Mouse (Mus musculus) CH12.LX (cell line): Measurements from ENCODE around the gene Irs2. TPM values are rescaled to one million over a fixed set of nuclear protein-coding genes. Genes with fewer than 3 reads are reported as not detected.

Source experiments
- DNase-seq: peaks from one replicate; pipeline ENCODE4 v3.0.0-alpha.2; 2013; ENCODE audit errors: extremely low read depth
- H3K27ac ChIP-seq: 2 replicates; pipeline ENCODE4 v1.5.1; 2012; ENCODE audit warnings: low read depth, mild to moderate bottlenecking, control low read depth, moderate library complexity; ENCODE audit not compliant: insufficient read depth
- H3K27me3 ChIP-seq: replicated peaks from 2 replicates; pipeline ENCODE3; 2012; ENCODE audit warnings: inconsistent platforms
- H3K36me3 ChIP-seq, 2 experiments: replicated peaks in 1 of 2; 2 replicates each; pipeline versions ENCODE3 to v1.6.1; 2012; ENCODE audit warnings: inconsistent platforms in 1 of 2, low read length in 1 of 2, mild to moderate bottlenecking in 1 of 2, mixed read lengths in 1 of 2, moderate library complexity in 1 of 2; ENCODE audit not compliant: control insufficient read depth in 1 of 2, insufficient read depth in 1 of 2
- H3K4me1 ChIP-seq, 2 experiments: 2 replicates each; pipeline ENCODE4 v1.6.1; 2012; ENCODE audit warnings: inconsistent platforms in 1 of 2, moderate library complexity in 1 of 2; ENCODE audit not compliant: insufficient read depth in 2 of 2, control insufficient read depth in 1 of 2
- H3K4me2 ChIP-seq: 2 replicates; pipeline ENCODE4 v1.6.1; 2012; ENCODE audit warnings: low read depth, mild to moderate bottlenecking, control low read depth; ENCODE audit not compliant: poor library complexity, insufficient read depth, severe bottlenecking
- H3K4me3 ChIP-seq, 3 experiments: fragments of 150-350 bp in 1 of 3; sonication (generic) in 1 of 3; replicated peaks in 1 of 3; 2 replicates each; pipeline versions ENCODE3 to v1.5.1; 2011 to 2012; ENCODE audit warnings: low read depth in 2 of 3, low read length in 2 of 3, mild to moderate bottlenecking in 2 of 3, moderate library complexity in 2 of 3, control low read depth in 1 of 3, improper control_type of control experiment in 1 of 3, inconsistent platforms in 1 of 3, mixed read lengths in 1 of 3; ENCODE audit not compliant: poor library complexity in 1 of 3
- H3K79me2 ChIP-seq: replicated peaks from 2 replicates; pipeline ENCODE4 v1.6.1; 2012; ENCODE audit warnings: mild to moderate bottlenecking, moderate library complexity; ENCODE audit not compliant: control insufficient read depth, poor library complexity, insufficient read depth, severe bottlenecking; ENCODE audit errors: extremely low read depth
- H3K9ac ChIP-seq: 2 replicates; pipeline ENCODE4 v1.6.1; 2012; ENCODE audit warnings: low read depth, mild to moderate bottlenecking, control low read depth, moderate library complexity; ENCODE audit not compliant: insufficient read depth
- H3K9me3 ChIP-seq: replicated peaks from 2 replicates; pipeline ENCODE3; 2012; ENCODE audit warnings: low read length, inconsistent platforms, mixed read lengths
- BHLHE40 ChIP-seq: IDR thresholded peaks from 2 replicates; pipeline ENCODE4 v1.6.1; 2011; ENCODE audit warnings: mild to moderate bottlenecking, low read depth, low read length, improper control_type of control experiment
- CHD1 ChIP-seq: IDR thresholded peaks from 2 replicates; pipeline ENCODE4 v1.6.1; 2012; ENCODE audit warnings: low read depth, low read length, improper control_type of control experiment, inconsistent platforms
- CHD2 ChIP-seq: IDR thresholded peaks from 2 replicates; pipeline ENCODE4 v1.6.1; 2011; ENCODE audit warnings: low read length, improper control_type of control experiment
- CTCF ChIP-seq, 2 experiments: IDR thresholded peaks in 1 of 2; conservative IDR thresholded peaks in 1 of 2; 2 replicates each; pipeline ENCODE4 v1.5.1; 2011 to 2012; ENCODE audit warnings: low read depth in 2 of 2, low read length in 2 of 2, improper control_type of control experiment in 1 of 2, inconsistent platforms in 1 of 2, mild to moderate bottlenecking in 1 of 2, moderate library complexity in 1 of 2
- E2F4 ChIP-seq: IDR thresholded peaks from 2 replicates; pipeline ENCODE4 v1.6.1; 2011; ENCODE audit warnings: low read depth, low read length, improper control_type of control experiment; ENCODE audit not compliant: insufficient replicate concordance
- ETS1 ChIP-seq: conservative IDR thresholded peaks from 2 replicates; pipeline ENCODE4 v1.6.1; 2012; ENCODE audit warnings: low read depth, mild to moderate bottlenecking, inconsistent platforms, low read length, improper control_type of control experiment, moderate library complexity
- GABPA ChIP-seq: IDR thresholded peaks from 2 replicates; pipeline ENCODE4 v1.6.1; 2012; ENCODE audit warnings: low read depth, low read length, improper control_type of control experiment, inconsistent platforms; ENCODE audit not compliant: insufficient replicate concordance
- HCFC1 ChIP-seq: IDR thresholded peaks from 2 replicates; pipeline ENCODE4 v1.6.1; 2012; ENCODE audit warnings: low read depth, mild to moderate bottlenecking, inconsistent platforms, low read length, improper control_type of control experiment
- IRF4 ChIP-seq: IDR thresholded peaks from 2 replicates; pipeline ENCODE4 v1.6.1; 2014; ENCODE audit warnings: low read depth, mild to moderate bottlenecking, inconsistent platforms, low read length, improper control_type of control experiment
- JUND ChIP-seq: conservative IDR thresholded peaks from 2 replicates; pipeline ENCODE4 v1.6.1; 2011; ENCODE audit warnings: low read depth, low read length, improper control_type of control experiment
- KAT2A ChIP-seq: IDR thresholded peaks from 2 replicates; pipeline ENCODE4 v1.6.1; 2012; ENCODE audit warnings: low read length, improper control_type of control experiment, inconsistent platforms; ENCODE audit not compliant: insufficient replicate concordance
- MAFK ChIP-seq: IDR thresholded peaks from 2 replicates; pipeline ENCODE4 v1.6.1; 2011; ENCODE audit warnings: low read length, improper control_type of control experiment; ENCODE audit not compliant: insufficient replicate concordance
- MAZ ChIP-seq: IDR thresholded peaks from 2 replicates; pipeline ENCODE4 v1.6.1; 2012; ENCODE audit warnings: low read depth, mild to moderate bottlenecking, inconsistent platforms, low read length, improper control_type of control experiment, moderate library complexity
- MEF2A ChIP-seq: IDR thresholded peaks from 2 replicates; pipeline ENCODE4 v1.6.1; 2014; ENCODE audit warnings: low read depth, mild to moderate bottlenecking, inconsistent platforms, low read length, improper control_type of control experiment, borderline replicate concordance
- MXI1 ChIP-seq: IDR thresholded peaks from 2 replicates; pipeline ENCODE4 v1.6.1; 2011; ENCODE audit warnings: mild to moderate bottlenecking, low read depth, low read length, improper control_type of control experiment
- NELFE ChIP-seq: IDR thresholded peaks from 2 replicates; pipeline ENCODE4 v1.6.1; 2011; ENCODE audit warnings: low read depth, low read length, improper control_type of control experiment
- PAX5 ChIP-seq: IDR thresholded peaks from 2 replicates; pipeline ENCODE4 v1.6.1; 2012; ENCODE audit warnings: low read length, inconsistent platforms, mixed read lengths
- SMC3 ChIP-seq: IDR thresholded peaks from 2 replicates; pipeline ENCODE4 v1.6.1; 2011; ENCODE audit warnings: low read depth, low read length, improper control_type of control experiment
- TBP ChIP-seq: conservative IDR thresholded peaks from 2 replicates; pipeline ENCODE4 v1.6.1; 2011; ENCODE audit warnings: low read depth, low read length, improper control_type of control experiment
- TCF12 ChIP-seq: IDR thresholded peaks from 2 replicates; pipeline ENCODE4 v1.6.1; 2014; ENCODE audit warnings: low read depth, mild to moderate bottlenecking, inconsistent platforms, low read length, improper control_type of control experiment
- USF1 ChIP-seq: IDR thresholded peaks from 2 replicates; pipeline ENCODE4 v1.6.1; 2014; ENCODE audit warnings: low read depth, mild to moderate bottlenecking, inconsistent platforms, low read length, improper control_type of control experiment
- ZMIZ1 ChIP-seq: IDR thresholded peaks from 2 replicates; pipeline ENCODE4 v1.6.1; 2012; ENCODE audit warnings: low read depth, mild to moderate bottlenecking, inconsistent platforms, low read length, improper control_type of control experiment
- dilution Hi-C: fragments of 300-500 bp; cut with MboI; formaldehyde crosslinking; loops from 2 replicates; pipeline ENCODE4 v1.14.3; 2020; ENCODE audit warnings: low sequenced_read_pairs; ENCODE audit not compliant: extremely low pct_unique_long_range_greater_than_20kb, extremely low pct_ligation_motif_present
- in situ Hi-C: fragments of 300-500 bp; cut with MboI; formaldehyde crosslinking; loops from 3 replicates; pipeline ENCODE4 v1.14.3; 2019; ENCODE audit warnings: low sequenced_read_pairs, low pct_ligation_motif_present, low pct_unique_long_range_greater_than_20kb, mixed read lengths
- polyA plus RNA-seq: library from polyadenylated mRNA; unstranded; fragments of >175 nt; gene quantifications from 2 replicates; pipeline ENCODE4 v1.2.1, GENCODE M21; 2012; ENCODE audit warnings: low read depth; ENCODE audit not compliant: insufficient read length
- total RNA-seq, 2 experiments: library from RNA; depleted of rRNA; stranded (reverse); fragments of 300-350 nt in 1 of 2; fragments of >200 nt in 1 of 2; gene quantifications; 2 replicates each; pipeline ENCODE4 v1.2.3; 2012 to 2014

Irs2 gene
- total and polyA plus RNA-seq, 3 experiments = 0.24 to 1.1 TPM; not detected in 1

DNA sequence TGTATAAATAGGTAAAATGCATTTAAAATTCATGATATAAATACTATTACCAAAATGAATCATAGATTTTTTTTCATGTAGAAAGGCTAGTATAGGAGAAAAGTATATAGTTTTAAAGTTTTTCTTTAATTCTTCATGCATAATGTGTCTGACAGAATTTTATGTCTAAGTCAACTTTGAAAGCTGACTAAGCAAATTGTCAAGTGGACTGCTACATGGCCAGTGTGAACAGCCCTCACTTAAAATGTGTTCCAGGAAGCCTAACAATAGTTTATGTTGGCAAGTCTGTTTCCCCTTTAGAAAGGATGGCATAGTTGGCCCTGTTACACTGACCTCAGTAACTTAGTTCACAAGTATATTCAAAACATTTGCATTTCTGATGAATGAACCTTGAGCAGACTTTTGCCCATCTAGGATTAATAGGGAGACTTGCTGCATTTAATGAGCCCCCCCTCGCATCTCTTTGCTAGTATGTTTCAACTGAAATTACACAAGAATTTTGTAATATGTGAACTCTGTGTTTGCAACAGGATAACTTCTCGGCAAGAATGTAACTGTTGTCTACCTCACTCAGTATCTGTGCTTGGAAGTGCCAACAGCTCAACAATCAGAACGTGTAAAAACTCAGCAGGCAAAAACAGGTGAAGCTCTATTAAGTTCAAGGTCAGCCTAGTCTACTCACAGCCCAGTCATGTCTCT lies 3.7 kb upstream of the Irs2 start:
- Histone ChIP-seq H3K9ac (no peak overlapping the region), H3K4me2 (no peak overlapping the region), H3K9me3 (peaks cover 21% of the 10 kb centered on the region), H3K27ac (no peak overlapping the region), H3K36me3 (peaks cover 0 to 1% of the 10 kb centered on the region in 2 experiments), H3K79me2 (no peaks in the 10 kb centered on the region), H3K4me1 (0 out of 4 replicates have a peak, but pooled peaks cover 2% of the 10 kb centered on the region in 2 experiments), H3K4me3 (no peak overlapping the region), H3K27me3 (no peaks in the 10 kb centered on the region)
- in situ Hi-C loops (loop anchor here (10.0 kb wide), 1 partner anchor 427 kb away; no protein-coding TSS in a partner anchor), dilution Hi-C loops (no loop called here)
- no peak for TF ChIP-seq ZMIZ1
- peak; percentile 81 for TF ChIP-seq MAFK
- TF ChIP-seq MAZ = no peak
- no peak for DNase-seq

DNA sequence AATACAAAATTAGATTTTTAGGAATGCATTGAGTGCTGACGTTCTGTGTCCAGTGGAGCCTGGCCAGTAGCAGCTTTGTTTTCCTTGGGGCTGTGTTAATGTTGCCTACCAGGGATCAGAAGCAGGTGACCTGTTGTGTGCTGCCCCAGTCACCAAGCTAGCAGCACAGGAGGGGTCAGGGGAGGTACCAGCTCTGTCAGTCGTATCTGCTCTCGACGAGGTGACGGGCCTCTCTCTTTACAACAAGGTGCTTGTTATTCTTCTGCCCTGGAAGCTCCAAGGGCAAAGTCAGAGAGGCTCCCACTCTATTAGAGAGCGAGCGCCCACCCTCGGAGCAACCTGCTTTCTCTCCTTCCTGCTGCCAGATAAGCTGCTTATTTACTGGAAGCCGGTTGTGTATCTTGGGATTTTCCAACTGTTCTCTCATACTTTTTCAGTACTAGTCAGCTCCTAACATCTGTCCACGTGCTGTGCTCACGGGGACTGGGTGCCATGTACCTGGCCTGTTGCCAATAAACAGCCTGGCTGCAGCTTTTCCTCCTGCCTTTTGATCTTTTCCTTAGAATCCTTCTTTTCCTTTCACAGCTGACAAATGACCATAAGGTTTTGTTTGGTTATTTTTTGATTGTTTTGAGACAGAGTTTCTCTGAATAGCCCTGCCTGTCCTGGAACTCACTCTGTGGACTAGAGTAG lies 2.8 kb upstream of the Irs2 start:
- in situ Hi-C loops = loop anchor here (10.0 kb wide), 1 partner anchor 426 kb away; no protein-coding TSS in a partner anchor
- no peak overlapping the region for H3K4me2 ChIP-seq
- no peaks in the 10 kb centered on the region for H3K79me2 ChIP-seq
- H3K27ac ChIP-seq = no peak overlapping the region
- dilution Hi-C loops = no loop called here
- no peak overlapping the region for H3K9ac ChIP-seq
- no peaks in the 10 kb centered on the region for H3K27me3 ChIP-seq
- DNase-seq = no peak
- H3K36me3 ChIP-seq = peaks cover 0 to 1% of the 10 kb centered on the region in 2 experiments
- H3K4me3 ChIP-seq = no peak overlapping the region
- TF ChIP-seq GABPA (no peak), BHLHE40 (peak; percentile 20; the same call in 1 of the 2 replicates)
- peaks cover 28% of the 10 kb centered on the region for H3K9me3 ChIP-seq
- H3K4me1 ChIP-seq = peaks cover 2 to 10% of the 10 kb centered on the region in 2 experiments; a peak in 1 of 4 replicates

- H3K4me1 ChIP-seq = peaks cover 2 to 10% of the 10 kb centered on the region in 2 experiments; a peak in 1 of 4 replicates
- in situ Hi-C loops = loop anchor here (10.0 kb wide), 1 partner anchor 426 kb away; no protein-coding TSS in a partner anchor
- dilution Hi-C loops = no loop called here
- peaks cover 28% of the 10 kb centered on the region for H3K9me3 ChIP-seq
- no peak overlapping the region for H3K27ac ChIP-seq
- no peaks in the 10 kb centered on the region for H3K79me2 ChIP-seq
- no peak for TF ChIP-seq TCF12
- no peak for TF ChIP-seq IRF4
- no peak for TF ChIP-seq HCFC1
- TF ChIP-seq NELFE = no peak
- TF ChIP-seq KAT2A = no peak
- no peak for TF ChIP-seq CHD2
- TF ChIP-seq PAX5 = no peak
- TF ChIP-seq MAZ = no peak
- no peak for TF ChIP-seq ZMIZ1
- TF ChIP-seq SMC3 = no peak
- TF ChIP-seq E2F4 = no peak
- no peak for TF ChIP-seq TBP
- no peak for TF ChIP-seq GABPA
- no peak for TF ChIP-seq MEF2A
- no peak for TF ChIP-seq CHD1
- TF ChIP-seq JUND = no peak
- TF ChIP-seq ETS1 = no peak
- TF ChIP-seq CTCF (conservative IDR thresholded peaks at IDR 0.05 in 1 of 2, IDR thresholded peaks at IDR 0.05 in 1 of 2; ENCODE audit: low read depth in 2 of 2, low read length in 2 of 2) = no peak
- TF ChIP-seq MXI1 = no peak
- TF ChIP-seq USF1 = no peak
- no peak overlapping the region for H3K4me3 ChIP-seq
- no peak for DNase-seq
- H3K36me3 ChIP-seq = peaks cover 0 to 1% of the 10 kb centered on the region in 2 experiments
- no peak overlapping the region for H3K9ac ChIP-seq
- H3K27me3 ChIP-seq = no peaks in the 10 kb centered on the region
- H3K4me2 ChIP-seq = no peak overlapping the region
These were observed 2.1 kb upstream of the Irs2 start for GRCm38 (mm10) chr8:11010398-11010797.
